Mouse (Mus musculus): ENCODE results near the gene Dzip1.

Dzip1 gene

GRCm38 (mm10) chr14:118922251-118922650 lies 3.0 kb downstream of the Dzip1 start:
- no peak for DNase-seq (ENCODE audit: low spot score in 2 of 2)

GRCm38 (mm10) chr14:118920654-118921053 lies 4.6 kb downstream of the Dzip1 start:
- no peak for DNase-seq (ENCODE audit: low spot score in 2 of 2)

GRCm38 (mm10) chr14:118919025-118919424 lies 6.2 kb downstream of the Dzip1 start:
- DNase-seq (ENCODE audit: low spot score in 2 of 2), result no peak

GRCm38 (mm10) chr14:118913651-118914050 lies 11.6 kb downstream of the Dzip1 start:
- no peak for DNase-seq (ENCODE audit: low spot score in 2 of 2)

- DNase-seq (ENCODE audit: low spot score in 2 of 2), result no peak
Observed at GRCm38 (mm10) chr14:118911521-118911920, 13.7 kb downstream of the Dzip1 start.

GRCm38 (mm10) chr14:118910332-118911222 lies 14.7 kb downstream of the Dzip1 start:
- peak; percentile 46 to 57 for DNase-seq (ENCODE audit: low spot score in 2 of 2)

- DNase-seq (ENCODE audit: low spot score in 2 of 2), result peak in 1 of 2 experiments; percentile 37
Observed at GRCm38 (mm10) chr14:118909872-118910271, 15.4 kb downstream of the Dzip1 start.

- no peak for DNase-seq (ENCODE audit: low spot score in 2 of 2)
Observed at GRCm38 (mm10) chr14:118907592-118907991, 17.7 kb downstream of the Dzip1 start.

- no peak for DNase-seq (ENCODE audit: low spot score in 2 of 2)
Observed at GRCm38 (mm10) chr14:118903867-118904562, 21.2 kb downstream of the Dzip1 start.

GRCm38 (mm10) chr14:118903397-118903796 lies 21.9 kb downstream of the Dzip1 start:
- no peak for DNase-seq (ENCODE audit: low spot score in 2 of 2)

GRCm38 (mm10) chr14:118900911-118901310 lies 24.3 kb downstream of the Dzip1 start:
- no peak for DNase-seq (ENCODE audit: low spot score in 2 of 2)

- DNase-seq (ENCODE audit: low spot score in 2 of 2), result no peak
Observed at GRCm38 (mm10) chr14:118899940-118900339, 25.3 kb downstream of the Dzip1 start.

- no peak for DNase-seq (ENCODE audit: low spot score in 2 of 2)
Observed at GRCm38 (mm10) chr14:118895655-118896054, 29.6 kb downstream of the Dzip1 start.

GRCm38 (mm10) chr14:118895228-118895627 lies 30.0 kb downstream of the Dzip1 start:
- DNase-seq (ENCODE audit: low spot score in 2 of 2), result no peak

GRCm38 (mm10) chr14:118890101-118890500 lies 35.2 kb downstream of the Dzip1 start:
- no peak for DNase-seq (ENCODE audit: low spot score in 2 of 2)

GRCm38 (mm10) chr14:118884250-118884556 lies 41.1 kb downstream of the Dzip1 start:
- DNase-seq (ENCODE audit: low spot score in 2 of 2), result no peak

- DNase-seq (ENCODE audit: low spot score in 2 of 2), result no peak
Observed at GRCm38 (mm10) chr14:118883344-118884249, 41.7 kb downstream of the Dzip1 start.

GRCm38 (mm10) chr14:118880696-118881095 lies 44.6 kb downstream of the Dzip1 start:
- DNase-seq (ENCODE audit: low spot score in 2 of 2), result no peak

GRCm38 (mm10) chr14:118878346-118878910 lies 46.8 kb downstream of the Dzip1 start:
- DNase-seq (ENCODE audit: low spot score in 2 of 2), result no peak

- DNase-seq (ENCODE audit: low spot score in 2 of 2), result no peak
Observed at GRCm38 (mm10) chr14:118874786-118875415, 50.4 kb downstream of the Dzip1 start.

- no peak for DNase-seq (ENCODE audit: low spot score in 2 of 2)
Observed at GRCm38 (mm10) chr14:118874126-118874525, 51.1 kb downstream of the Dzip1 start.

Measured in urinary bladder, adult 18-20 months (tissue).